Mouse (Mus musculus) thymus, adult 18-20 months (tissue): ENCODE results near the gene 1520401A03Rik.

Experiments
- DNase-seq, 2 experiments: peaks; one replicate each; pipeline ENCODE4 v3.0.0; 2022; ENCODE audit warnings: mixed read lengths in 2 of 2

Gene 1520401A03Rik

GRCm38 (mm10) chr17:23699131-23700077 is 23.2 kb downstream of the 1520401A03Rik start:
- DNase-seq: no peak

GRCm38 (mm10) chr17:23695801-23696200 is 26.8 kb downstream of the 1520401A03Rik start:
- DNase-seq: no peak

- DNase-seq: no peak
These were observed 28.1 kb downstream of the 1520401A03Rik start for GRCm38 (mm10) chr17:23694491-23694890.

GRCm38 (mm10) chr17:23683856-23684672 is 38.5 kb downstream of the 1520401A03Rik start, which contains the start of gene Cldn9:
Gene Cldn9, minus strand, starts transcription at chr17:23684026.
- DNase-seq: no peak

GRCm38 (mm10) chr17:23683226-23683625 is 39.4 kb downstream of the 1520401A03Rik start:
- DNase-seq: no peak

- DNase-seq: no peak
These were observed 40.1 kb downstream of the 1520401A03Rik start for GRCm38 (mm10) chr17:23682530-23682929.

- no peak for DNase-seq
These were observed 40.5 kb downstream of the 1520401A03Rik start for GRCm38 (mm10) chr17:23682092-23682491.

- DNase-seq: no peak
These were observed 41.5 kb downstream of the 1520401A03Rik start for GRCm38 (mm10) chr17:23681086-23681485.

- no peak for DNase-seq
These were observed 42.2 kb downstream of the 1520401A03Rik start for GRCm38 (mm10) chr17:23680336-23680735.

- no peak for DNase-seq
These were observed 43.3 kb downstream of the 1520401A03Rik start, which contains the start of gene Cldn6 for GRCm38 (mm10) chr17:23679127-23679835. Gene Cldn6, plus strand, starts transcription at chr17:23679249.

GRCm38 (mm10) chr17:23677236-23677679 is 45.3 kb downstream of the 1520401A03Rik start, which contains the start of gene Tnfrsf12a:
Gene Tnfrsf12a, minus strand, starts transcription at chr17:23677468.
- peak; percentile 82 to 83 for DNase-seq

- peak in 1 of 2 experiments; percentile 33 for DNase-seq
These were observed 46.0 kb downstream of the 1520401A03Rik start for GRCm38 (mm10) chr17:23676473-23677031.

GRCm38 (mm10) chr17:23675564-23676281 is 46.9 kb downstream of the 1520401A03Rik start:
- peak in 1 of 2 experiments; percentile 29 for DNase-seq

GRCm38 (mm10) chr17:23675127-23675526 is 47.5 kb downstream of the 1520401A03Rik start:
- DNase-seq: no peak

GRCm38 (mm10) chr17:23674271-23674952 is 48.2 kb downstream of the 1520401A03Rik start:
- no peak for DNase-seq

- peak; percentile 87 to 93 for DNase-seq
These were observed 49.0 kb downstream of the 1520401A03Rik start, which contains the start of the genes Hcfc1r1 and Thoc6 for GRCm38 (mm10) chr17:23673424-23674073. Gene Hcfc1r1, plus strand, starts transcription at chr17:23673596. Gene Thoc6, minus strand, starts transcription at chr17:23673882.

- no peak for DNase-seq
These were observed 49.8 kb downstream of the 1520401A03Rik start for GRCm38 (mm10) chr17:23672761-23673160.

- DNase-seq: no peak
These were observed 51.1 kb downstream of the 1520401A03Rik start for GRCm38 (mm10) chr17:23671519-23671918.

- DNase-seq: no peak
These were observed 52.0 kb downstream of the 1520401A03Rik start for GRCm38 (mm10) chr17:23670516-23671074.

GRCm38 (mm10) chr17:23665511-23665910 is 57.1 kb downstream of the 1520401A03Rik start:
- DNase-seq: no peak
